Mouse (Mus musculus) liver, adult 10 weeks (tissue): ENCODE results near the gene Usp6nl. TPM values are rescaled to one million over a fixed set of nuclear protein-coding genes. Genes with fewer than 3 reads are reported as not detected.

ENCODE experiments used
- polyA plus RNA-seq: library from polyadenylated mRNA; stranded (reverse); fragments of 350-450 nt; fragmentation: Illumina TruSeq; extraction: RNeasy Lipid Tissue Mini Kit (QIAGEN cat#74804); gene quantifications from one replicate; pipeline ENCODE4 v1.2.3, GENCODE M21; 2014; ENCODE audit warnings: low read depth, low replicate concordance

The Usp6nl gene
- polyA plus RNA-seq, result 10.4 TPM

GRCm38 (mm10) chr2:6322376-6322901 is at the start of gene Usp6nl:
TSS of gene Usp6nl (plus strand) at chr2:6322667.

Other genes starting within 250 kb of the Usp6nl start
- 4.2 TPM for gene Proser2, start 192.5 kb upstream of the Usp6nl start, polyA plus RNA-seq
- 31.7 TPM for gene Echdc3, start 109.6 kb upstream of the Usp6nl start, polyA plus RNA-seq